Mouse (Mus musculus): ENCODE measurements around the gene Traf3ip2. TPM values are rescaled to one million over a fixed set of nuclear protein-coding genes. Genes with fewer than 3 reads are reported as not detected.

Traf3ip2 gene
- polyA plus RNA-seq, 1 experiment from 2014 or later = 14.8 TPM

DNA sequence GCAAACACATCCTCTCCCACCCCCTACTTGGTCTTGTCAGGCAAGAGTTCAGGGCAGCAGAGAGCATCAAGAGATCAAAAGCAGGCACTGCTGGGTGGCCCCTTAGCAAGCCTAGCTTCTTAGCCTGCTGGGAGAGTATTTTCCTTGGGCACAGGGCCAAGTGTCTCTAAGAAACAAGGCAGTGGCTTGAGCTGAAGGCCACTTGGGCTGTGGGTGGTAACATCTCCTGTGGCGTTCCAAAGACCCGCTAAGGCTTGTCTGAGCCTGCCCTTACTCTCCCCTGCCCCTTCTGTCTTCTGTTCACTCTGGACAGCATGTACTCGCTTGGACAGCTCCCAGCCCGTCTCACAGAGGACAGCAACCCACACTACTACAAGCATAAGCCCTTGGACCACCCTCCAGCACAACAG lies 28.1 kb downstream of the Traf3ip2 start:
- DNase-seq (ENCODE audit: low spot score) = peak; percentile 59
- Histone ChIP-seq H3K4me1 (peaks cover 70% of the 10 kb centered on the region), H3K4me3 (0 out of 2 replicates have a peak overlapping the region, but pooled peaks have one; percentile 6), H3K9me3 (no peaks in the 10 kb centered on the region), H3K36me3 (replicated peaks) (peaks cover 17% of the 10 kb centered on the region), H3K27me3 (replicated peaks; ENCODE audit: low read depth, poor library complexity, severe bottlenecking) (no peaks in the 10 kb centered on the region), H3K27ac (replicated peaks) (peak overlapping the region; percentile 84)
- WGBS = 7% methylated on average over 4 of the region's 4 CpGs

DNA sequence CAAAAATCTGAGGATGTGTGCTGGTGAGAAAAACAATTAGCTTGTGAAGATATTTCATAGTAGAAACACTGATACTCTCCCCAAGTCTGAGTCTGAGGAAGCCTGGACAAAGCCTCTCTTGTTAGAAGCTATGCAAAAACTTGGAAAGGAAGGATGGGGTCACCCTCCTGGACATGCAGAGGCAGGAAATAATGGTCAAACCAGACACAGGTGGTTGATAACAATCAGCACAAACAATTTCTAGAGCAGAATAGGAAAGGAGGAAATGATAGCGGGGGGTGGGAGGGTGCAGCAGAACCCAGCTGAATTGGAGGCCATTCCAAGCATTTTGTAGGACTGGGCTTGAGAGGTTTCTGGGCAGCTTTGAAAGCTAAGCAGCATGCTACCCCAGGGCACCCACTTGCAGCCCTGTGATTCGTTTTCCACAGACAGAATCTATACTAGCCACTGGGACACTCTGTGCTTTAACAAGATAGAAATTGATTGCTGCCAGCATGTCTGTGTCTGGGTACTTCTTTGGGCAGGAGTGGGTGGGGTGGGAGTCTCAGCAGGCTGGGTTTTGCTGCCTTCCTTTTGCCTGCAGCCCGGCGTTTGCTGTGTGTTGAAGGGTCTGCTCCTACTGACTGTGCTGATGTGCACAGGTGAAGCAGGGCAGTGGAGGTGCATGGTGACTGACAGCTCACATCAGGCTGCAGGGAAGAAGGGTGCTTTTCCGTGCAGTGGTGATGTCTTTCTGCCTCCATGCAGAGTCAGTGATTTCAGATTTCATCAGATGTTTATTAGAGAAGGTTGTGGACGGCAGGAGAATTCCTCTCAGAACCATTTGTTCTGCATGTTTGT lies 33.3 kb downstream of the Traf3ip2 start:
- Histone ChIP-seq H3K27me3 (replicated peaks; ENCODE audit: low read depth, poor library complexity, severe bottlenecking) (no peaks in the 10 kb centered on the region), H3K9me3 (peaks cover 3% of the 10 kb centered on the region; the same call in 1 of the 2 replicates), H3K4me3 (peak overlapping the region; percentile 16; the same call in 1 of the 2 replicates), H3K4me1 (peaks cover 50% of the 10 kb centered on the region), H3K27ac (replicated peaks) (peak overlapping the region; percentile 81), H3K36me3 (replicated peaks) (peaks cover 33% of the 10 kb centered on the region)
- 40% methylated on average over 6 of the region's 6 CpGs for WGBS
- DNase-seq (ENCODE audit: low spot score) = peak; percentile 48

DNA sequence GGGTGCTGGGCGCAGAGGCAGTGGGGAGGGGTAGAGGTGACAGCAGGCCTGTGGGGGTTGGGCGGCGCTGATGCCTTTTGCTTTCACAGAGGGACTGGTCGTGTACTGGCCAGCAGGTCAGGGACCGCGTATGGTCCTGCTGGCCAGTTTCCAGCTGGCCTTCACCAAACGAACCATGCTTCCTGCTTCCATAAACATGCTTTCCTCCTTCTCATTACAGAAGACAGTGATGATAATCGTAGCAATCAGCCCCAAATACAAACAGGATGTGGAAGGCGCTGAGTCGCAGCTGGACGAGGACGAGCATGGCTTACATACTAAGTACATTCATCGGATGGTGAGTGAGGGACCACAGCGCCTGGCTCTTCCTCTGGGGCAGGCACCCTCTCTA lies 33.9 kb downstream of the Traf3ip2 start:
- DNase-seq (ENCODE audit: low spot score) = no peak
- peak overlapping the region; percentile 16; the same call in 1 of the 2 replicates for H3K4me3 ChIP-seq
- no peaks in the 10 kb centered on the region for H3K27me3 ChIP-seq (replicated peaks; ENCODE audit: low read depth, poor library complexity, severe bottlenecking)
- H3K36me3 ChIP-seq (replicated peaks) = peaks cover 40% of the 10 kb centered on the region
- peak overlapping the region; percentile 81 for H3K27ac ChIP-seq (replicated peaks)
- 39% methylated on average over 14 of the region's 14 CpGs for WGBS
- H3K4me1 ChIP-seq = peaks cover 43% of the 10 kb centered on the region
- H3K9me3 ChIP-seq = peaks cover 3% of the 10 kb centered on the region; the same call in 1 of the 2 replicates

DNA sequence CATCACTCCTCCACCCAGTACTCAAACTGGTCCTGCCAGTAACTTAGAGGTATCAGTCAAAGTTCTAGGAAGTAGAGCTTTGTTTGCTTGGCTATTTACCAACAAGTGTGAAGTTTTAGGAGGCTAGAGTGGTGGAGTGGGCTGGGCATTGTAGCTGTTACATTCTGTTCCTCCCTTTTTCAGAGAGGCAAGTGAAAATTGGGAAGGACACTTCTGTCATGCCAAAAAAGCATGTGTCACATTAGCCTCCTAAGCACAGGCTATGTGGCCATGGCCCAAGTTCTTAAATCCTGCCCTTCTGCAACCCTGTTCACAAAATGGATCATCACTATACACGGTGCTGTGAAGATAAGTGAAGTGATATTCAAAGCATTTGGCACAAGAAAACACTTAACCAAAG lies 34.4 kb downstream of the Traf3ip2 start:
- no peak for DNase-seq (ENCODE audit: low spot score)
- Histone ChIP-seq H3K27me3 (replicated peaks; ENCODE audit: low read depth, poor library complexity, severe bottlenecking) (no peaks in the 10 kb centered on the region), H3K9me3 (peaks cover 3% of the 10 kb centered on the region; the same call in 1 of the 2 replicates), H3K36me3 (replicated peaks) (peaks cover 44% of the 10 kb centered on the region), H3K4me3 (no peak overlapping the region), H3K4me1 (peaks cover 38% of the 10 kb centered on the region), H3K27ac (replicated peaks) (peak overlapping the region; percentile 81)
- WGBS = 89% methylated on average over 1 of the region's 1 CpGs

DNA sequence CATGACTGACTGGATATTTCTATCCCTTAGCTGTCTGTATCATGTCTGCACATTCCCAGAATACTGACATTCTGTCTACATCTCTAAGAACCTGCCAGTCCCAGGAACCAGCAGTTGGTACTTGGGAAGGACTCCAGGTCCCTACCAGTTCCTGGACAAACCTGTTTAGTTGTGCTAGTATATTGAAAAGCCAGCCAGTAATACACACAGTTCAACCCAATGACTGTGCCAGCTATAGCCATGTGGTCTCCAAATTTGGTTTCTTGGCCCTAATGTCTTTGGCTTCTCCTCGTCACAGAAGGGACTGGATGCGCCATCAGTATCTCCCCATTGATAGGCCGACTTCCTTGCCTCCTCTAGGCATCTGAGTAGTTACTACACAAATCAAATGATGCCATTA lies 35.5 kb downstream of the Traf3ip2 start:
- Histone ChIP-seq H3K36me3 (replicated peaks) (peaks cover 44% of the 10 kb centered on the region), H3K4me3 (no peak overlapping the region), H3K27me3 (replicated peaks; ENCODE audit: low read depth, poor library complexity, severe bottlenecking) (no peaks in the 10 kb centered on the region), H3K27ac (replicated peaks) (no peak overlapping the region), H3K9me3 (peaks cover 3% of the 10 kb centered on the region; the same call in 1 of the 2 replicates), H3K4me1 (peaks cover 28% of the 10 kb centered on the region)
- WGBS = 89% methylated on average over 3 of the region's 3 CpGs
- no peak for DNase-seq (ENCODE audit: low spot score)

DNA sequence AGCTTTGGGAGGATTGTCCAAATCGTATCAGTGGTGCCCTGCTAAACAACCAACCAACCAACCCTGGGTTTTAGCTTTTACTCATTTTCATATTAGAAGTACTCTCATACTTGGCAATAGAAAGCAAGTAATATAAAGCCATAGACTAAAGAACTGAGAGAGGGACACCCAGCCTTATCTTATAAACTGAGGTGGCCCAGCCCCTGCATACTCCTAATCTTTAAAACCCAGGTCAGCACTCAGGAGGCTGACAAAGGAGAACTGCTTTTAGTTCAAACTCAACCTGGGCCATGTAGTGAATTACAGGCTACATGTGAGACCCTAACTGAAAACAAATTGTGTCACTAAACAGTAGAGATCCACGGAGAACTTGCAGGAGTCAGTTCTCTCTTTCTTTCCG lies 36.8 kb downstream of the Traf3ip2 start:
- no peaks in the 10 kb centered on the region for H3K27me3 ChIP-seq (replicated peaks; ENCODE audit: low read depth, poor library complexity, severe bottlenecking)
- no peak overlapping the region for H3K27ac ChIP-seq (replicated peaks)
- H3K4me3 ChIP-seq = no peak overlapping the region
- no peak for DNase-seq (ENCODE audit: low spot score)
- 94% methylated on average over 3 of the region's 3 CpGs for WGBS
- peaks cover 38% of the 10 kb centered on the region for H3K36me3 ChIP-seq (replicated peaks)
- H3K9me3 ChIP-seq = peaks cover 3% of the 10 kb centered on the region; the same call in 1 of the 2 replicates
- peaks cover 41% of the 10 kb centered on the region for H3K4me1 ChIP-seq

DNA sequence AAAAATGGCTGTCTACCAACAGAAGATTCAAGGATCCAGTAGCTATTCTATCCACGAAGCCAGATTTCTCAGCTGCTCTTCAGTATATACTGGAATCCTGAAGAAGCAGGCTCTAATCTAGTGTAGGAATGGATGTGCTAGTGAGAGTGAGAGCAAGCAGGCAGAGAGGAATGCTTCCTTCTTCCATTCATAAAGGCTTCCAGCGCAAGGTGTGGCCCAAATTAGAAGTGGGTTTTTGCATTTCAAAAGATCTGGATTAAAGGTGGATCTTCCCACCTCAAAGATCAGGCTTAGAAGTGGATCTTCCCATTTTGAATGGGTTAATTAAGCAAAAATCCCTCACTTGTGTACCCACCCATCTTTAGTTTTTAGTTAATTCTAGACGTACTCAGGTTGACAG lies 37.6 kb downstream of the Traf3ip2 start:
- H3K27me3 ChIP-seq (replicated peaks; ENCODE audit: low read depth, poor library complexity, severe bottlenecking) = no peaks in the 10 kb centered on the region
- H3K27ac ChIP-seq (replicated peaks) = no peak overlapping the region
- WGBS = 99% methylated on average over 3 of the region's 3 CpGs
- peaks cover 3% of the 10 kb centered on the region; the same call in 1 of the 2 replicates for H3K9me3 ChIP-seq
- H3K4me1 ChIP-seq = peaks cover 43% of the 10 kb centered on the region
- DNase-seq (ENCODE audit: low spot score) = no peak
- no peak overlapping the region for H3K4me3 ChIP-seq
- H3K36me3 ChIP-seq (replicated peaks) = peaks cover 38% of the 10 kb centered on the region

DNA sequence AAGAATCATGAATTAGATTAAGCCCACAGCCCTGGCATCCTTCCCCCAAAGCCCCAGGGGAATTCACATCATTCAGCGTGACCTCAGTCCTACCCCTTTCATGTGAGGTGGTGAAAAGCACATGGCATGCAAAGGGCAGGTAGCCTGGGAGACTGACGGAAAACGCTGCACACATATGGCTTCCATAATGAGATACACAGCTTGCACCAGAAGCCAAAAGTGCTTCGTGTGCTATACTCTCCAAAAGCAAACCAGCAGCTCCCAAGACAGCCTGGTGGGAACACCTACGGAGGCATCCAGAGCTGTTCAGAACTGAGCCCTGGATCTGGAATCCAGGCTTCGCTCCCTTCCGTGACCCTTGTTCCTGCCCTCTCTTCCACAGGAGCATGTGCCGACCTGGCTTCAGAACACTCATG lies 41.3 kb downstream of the Traf3ip2 start:
- Histone ChIP-seq H3K9me3 (peaks cover 3% of the 10 kb centered on the region; the same call in 1 of the 2 replicates), H3K4me3 (peak overlapping the region; percentile 13; the same call in 1 of the 2 replicates), H3K4me1 (peaks cover 39% of the 10 kb centered on the region), H3K27me3 (replicated peaks; ENCODE audit: low read depth, poor library complexity, severe bottlenecking) (no peaks in the 10 kb centered on the region), H3K27ac (replicated peaks) (peak overlapping the region; percentile 76), H3K36me3 (replicated peaks) (peaks cover 27% of the 10 kb centered on the region)
- WGBS = 29% methylated on average over 8 of the region's 8 CpGs
- DNase-seq (ENCODE audit: low spot score) = peak; percentile 68

DNA sequence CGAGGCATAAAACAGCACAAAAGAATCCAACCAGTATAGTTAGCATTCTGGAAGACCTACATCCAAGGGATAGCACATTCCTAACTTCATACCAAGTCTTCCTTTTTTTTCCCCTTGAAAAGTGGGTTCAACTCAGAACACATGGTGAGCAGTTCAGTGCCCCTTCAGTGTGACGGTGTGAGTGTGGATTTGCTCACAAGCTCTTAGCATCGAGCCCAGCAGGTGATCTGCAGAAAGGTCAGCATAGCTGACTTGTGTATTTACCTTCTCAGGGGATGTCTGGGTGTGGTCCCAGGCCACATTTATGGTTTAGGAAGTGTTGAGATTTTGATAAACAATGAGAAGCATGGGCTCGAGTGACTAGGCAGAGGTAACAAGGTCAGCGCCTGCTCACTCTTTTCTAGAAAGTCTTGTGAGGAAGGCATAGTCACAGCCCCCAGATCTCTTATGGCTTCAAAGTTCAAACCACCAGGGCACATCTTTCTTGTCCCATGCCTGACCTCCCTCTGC lies 46.2 kb downstream of the Traf3ip2 start:
- H3K4me1 ChIP-seq = peaks cover 64% of the 10 kb centered on the region
- H3K9me3 ChIP-seq = no peaks in the 10 kb centered on the region
- H3K27me3 ChIP-seq (replicated peaks; ENCODE audit: low read depth, poor library complexity, severe bottlenecking) = no peaks in the 10 kb centered on the region
- no peak for DNase-seq (ENCODE audit: low spot score)
- peaks cover 14% of the 10 kb centered on the region; the same call in 1 of the 2 replicates for H3K36me3 ChIP-seq (replicated peaks)
- 23% methylated on average over 5 of the region's 5 CpGs for WGBS
- H3K27ac ChIP-seq (replicated peaks) = peak overlapping the region; percentile 78
- 0 out of 2 replicates have a peak overlapping the region, but pooled peaks have one; percentile 30 for H3K4me3 ChIP-seq

DNA sequence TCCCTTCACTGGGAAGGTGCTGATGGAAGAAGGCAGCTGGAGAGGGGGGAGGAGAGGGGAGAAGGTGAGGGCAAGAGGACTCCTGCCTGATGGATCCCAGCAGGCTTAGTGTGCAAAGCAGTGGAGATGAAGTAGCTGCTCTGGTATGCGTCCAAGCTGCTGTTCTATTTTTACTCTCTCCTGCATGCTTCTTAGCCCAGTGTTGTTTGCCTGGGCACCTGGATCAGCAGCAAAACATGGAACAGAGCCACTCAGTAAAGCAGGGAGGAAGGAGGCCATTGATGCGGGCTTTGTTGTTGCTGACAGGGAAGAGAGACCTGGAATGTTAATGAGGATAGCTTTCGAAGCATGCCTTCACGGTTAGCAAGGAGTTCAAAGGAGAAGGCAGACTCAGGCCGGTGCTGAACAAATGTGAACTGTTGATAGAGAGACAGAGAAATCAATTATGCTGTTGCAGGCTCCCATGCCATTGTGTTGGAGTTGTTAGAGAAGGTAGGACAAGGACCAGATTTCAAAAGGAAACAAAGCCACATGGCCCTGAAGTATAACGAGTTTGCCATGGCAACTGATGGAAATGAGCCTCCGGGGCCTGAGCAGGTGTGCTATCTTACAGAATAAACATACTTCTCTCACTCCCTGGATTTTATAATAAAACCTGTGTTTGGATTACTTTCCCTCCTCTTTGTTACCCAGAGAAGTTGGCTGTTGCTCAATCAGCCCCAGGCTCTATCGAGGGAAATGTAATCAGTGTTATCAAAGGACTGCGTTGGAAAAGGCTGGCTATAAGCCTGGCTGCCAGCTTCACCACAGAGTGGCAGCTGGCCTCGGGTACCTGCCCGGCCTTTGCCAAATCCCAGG lies 46.9 kb downstream of the Traf3ip2 start:
- peaks cover 64% of the 10 kb centered on the region for H3K4me1 ChIP-seq
- H3K36me3 ChIP-seq (replicated peaks) = peaks cover 14% of the 10 kb centered on the region; the same call in 1 of the 2 replicates
- H3K27ac ChIP-seq (replicated peaks) = peak overlapping the region; percentile 78
- H3K9me3 ChIP-seq = no peaks in the 10 kb centered on the region
- DNase-seq (ENCODE audit: low spot score) = peak; percentile 83
- H3K4me3 ChIP-seq = peak overlapping the region; percentile 30; the same call in 1 of the 2 replicates
- WGBS = 8% methylated on average over 11 of the region's 11 CpGs
- H3K27me3 ChIP-seq (replicated peaks; ENCODE audit: low read depth, poor library complexity, severe bottlenecking) = no peaks in the 10 kb centered on the region

DNA sequence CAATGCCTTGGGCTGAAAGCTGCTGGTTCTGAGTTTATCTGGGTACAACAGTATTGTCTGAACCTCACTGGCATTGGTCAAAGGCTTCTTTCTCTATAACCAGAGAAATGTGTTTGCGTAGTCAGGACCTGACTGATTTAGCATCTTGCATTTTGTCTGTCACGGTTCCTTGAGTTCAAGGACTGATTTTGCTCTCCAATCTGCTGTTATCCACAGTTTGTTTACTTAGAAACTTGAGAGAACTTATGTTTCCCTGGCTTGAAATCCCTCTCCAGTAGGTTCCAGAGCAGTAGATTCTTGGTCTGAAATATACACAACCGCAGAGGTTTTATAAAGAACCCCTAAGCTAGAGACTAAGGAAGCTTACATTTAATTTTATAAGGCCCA lies 47.5 kb downstream of the Traf3ip2 start:
- H3K36me3 ChIP-seq (replicated peaks) = peaks cover 14% of the 10 kb centered on the region; the same call in 1 of the 2 replicates
- peaks cover 67% of the 10 kb centered on the region for H3K4me1 ChIP-seq
- 51% methylated on average over 3 of the region's 3 CpGs for WGBS
- no peak for DNase-seq (ENCODE audit: low spot score)
- H3K4me3 ChIP-seq = no peak overlapping the region
- H3K27ac ChIP-seq (replicated peaks) = peak overlapping the region; percentile 78
- H3K27me3 ChIP-seq (replicated peaks; ENCODE audit: low read depth, poor library complexity, severe bottlenecking) = no peaks in the 10 kb centered on the region
- H3K9me3 ChIP-seq = no peaks in the 10 kb centered on the region

DNA sequence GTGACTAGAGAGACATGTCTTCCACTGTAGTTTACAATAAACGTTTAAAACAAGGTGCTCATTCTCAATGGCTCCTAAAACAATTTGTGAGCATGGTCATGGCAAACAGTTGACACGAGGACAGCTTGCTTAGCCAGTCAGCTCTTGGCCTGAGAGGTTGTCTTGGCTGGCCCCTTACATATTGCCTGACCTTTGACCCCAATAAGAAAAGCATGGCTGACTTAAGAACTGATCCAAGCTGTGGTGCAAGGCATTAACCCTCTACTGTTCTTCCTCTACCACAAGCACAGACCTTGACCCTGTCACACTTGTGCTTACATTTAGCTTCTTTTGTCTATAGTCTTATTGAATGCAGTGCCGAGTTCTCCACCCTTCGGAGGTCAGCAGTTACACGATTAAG lies 48.0 kb downstream of the Traf3ip2 start:
- Histone ChIP-seq H3K27ac (replicated peaks) (peak overlapping the region; percentile 78), H3K36me3 (replicated peaks) (peaks cover 14% of the 10 kb centered on the region; the same call in 1 of the 2 replicates), H3K4me3 (no peak overlapping the region), H3K27me3 (replicated peaks; ENCODE audit: low read depth, poor library complexity, severe bottlenecking) (no peaks in the 10 kb centered on the region), H3K4me1 (peaks cover 72% of the 10 kb centered on the region), H3K9me3 (no peaks in the 10 kb centered on the region)
- DNase-seq (ENCODE audit: low spot score) = no peak
- 45% methylated on average over 5 of the region's 5 CpGs for WGBS
